Mouse (Mus musculus): ENCODE data around the gene Megf8.

- TF ChIP-seq CTCF (IDR thresholded peaks at IDR 0.05; ENCODE audit: insufficient read depth, low read depth, low read length), result no peak
- TF ChIP-seq POLR2A (IDR thresholded peaks at IDR 0.05; ENCODE audit: insufficient read depth, low read depth, low read length), result no peak
Measured at GRCm38 (mm10) chr7:25383891-25384290, 66.9 kb downstream of the Megf8 start.

All from olfactory bulb, adult 2 months (tissue).